ENCODE assay signal across 27 mouse cellular contexts in genomic region chr19:56296668-56297067, GRCm38 (mm10). TPM values are rescaled to one million over a fixed set of nuclear protein-coding genes. Genes with fewer than 3 reads are reported as not detected.
A peak's percentile ranks its signal among the peaks of the same experiment; 100 is the strongest.
DNase-seq lines count a peak whose midpoint lies in the region; ATAC-seq lines count a peak whose summit lies in the region.
"Had no signal": no experiment of that assay in that cellular context is flagged by ENCODE, and none has a peak within 500 bp of the region (broad histone marks: within the 10 kb centered on the region; RNA-seq: fewer than 3 reads in every experiment).

No protein-coding gene starts in this region.

- no peak for ATAC-seq in embryonic facial prominence, embryonic 13.5 days (ENCODE audit: insufficient number of reproducible peaks, insufficient read depth, low FRiP score, low TSS enrichment, low read depth)
- peak; percentile 87 for ATAC-seq in activated CD4-positive, CD25-positive, alpha-beta regulatory T cell, adult 4 months
- ATAC-seq in megakaryocyte, adult 5-6 weeks (ENCODE audit: poor library complexity, severe bottlenecking) = peak; percentile 41; the same call in 1 of the 2 replicates
- no peak for ATAC-seq in megakaryocyte progenitor cell, adult 5-6 weeks (replicated peaks; ENCODE audit: poor library complexity)
- ATAC-seq: forebrain, embryonic 16.5 days; intestine, embryonic 16.5 days had no signal

- H3K36me3 ChIP-seq in embryonic facial prominence, embryonic 13.5 days = no peaks in the 10 kb centered on the region
- H3K36me3 ChIP-seq in embryonic facial prominence, embryonic 10.5 days (replicated peaks) = no peaks in the 10 kb centered on the region
- H3K36me3 ChIP-seq: embryonic facial prominence, embryonic 12.5 days; forebrain, embryonic 12.5 days; heart, embryonic 13.5 days had no signal

- no peaks in the 10 kb centered on the region for H3K9me3 ChIP-seq in embryonic facial prominence, embryonic 13.5 days
- no peaks in the 10 kb centered on the region for H3K9me3 ChIP-seq in embryonic facial prominence, embryonic 10.5 days
- H3K9me3 ChIP-seq: embryonic facial prominence, embryonic 12.5 days; forebrain, embryonic 12.5 days; heart, embryonic 13.5 days had no signal

- H3K4me2 ChIP-seq in embryonic facial prominence, embryonic 13.5 days = no peak overlapping the region
- H3K4me2 ChIP-seq: embryonic facial prominence, embryonic 12.5 days; forebrain, embryonic 12.5 days; heart, embryonic 13.5 days; hindbrain, embryonic 14.5 days had no signal

- no peak overlapping the region for H3K27ac ChIP-seq in embryonic facial prominence, embryonic 13.5 days
- no peak overlapping the region for H3K27ac ChIP-seq in embryonic facial prominence, embryonic 10.5 days (replicated peaks)
- H3K27ac ChIP-seq: embryonic facial prominence, embryonic 12.5 days; forebrain, embryonic 12.5 days; gastrocnemius, adult 2 months; heart, embryonic 13.5 days; hindbrain, embryonic 14.5 days had no signal

- H3K4me3 ChIP-seq in embryonic facial prominence, embryonic 13.5 days = no peak overlapping the region
- no peak overlapping the region for H3K4me3 ChIP-seq in embryonic facial prominence, embryonic 10.5 days
- H3K4me3 ChIP-seq: embryonic facial prominence, embryonic 12.5 days; erythroblast, embryonic 14.5 days; forebrain, embryonic 12.5 days; gastrocnemius, adult 2 months; heart, embryonic 13.5 days had no signal

- H3K27me3 ChIP-seq in embryonic facial prominence, embryonic 13.5 days = 0 out of 2 replicates have a peak, but pooled peaks cover 15% of the 10 kb centered on the region
- H3K27me3 ChIP-seq in embryonic facial prominence, embryonic 10.5 days (replicated peaks; ENCODE audit: low read depth, poor library complexity, severe bottlenecking) = peaks cover 6% of the 10 kb centered on the region
- H3K27me3 ChIP-seq: forebrain, embryonic 12.5 days had no signal

- H3K9ac ChIP-seq in embryonic facial prominence, embryonic 13.5 days = 0 out of 2 replicates have a peak overlapping the region, but pooled peaks have one; percentile 11
- H3K9ac ChIP-seq: embryonic facial prominence, embryonic 12.5 days; forebrain, embryonic 12.5 days; heart, embryonic 13.5 days; hindbrain, embryonic 14.5 days had no signal

- WGBS in embryonic facial prominence, embryonic 13.5 days = 82% methylated on average over 9 of the region's 9 CpGs
- WGBS in embryonic facial prominence, embryonic 10.5 days = 84% methylated on average over 9 of the region's 9 CpGs

- no peak for DNase-seq in embryonic facial prominence, embryonic 10.5 days (ENCODE audit: low spot score)
- peak; percentile 21 for DNase-seq in CD4-positive, CD25-positive, alpha-beta regulatory T cell, adult 2 months (ENCODE audit: low read depth, low spot score)
- no peak for DNase-seq in cerebellum, adult 9-11 months
- no peak for DNase-seq in gastrocnemius, adult 8-10 months (ENCODE audit: low spot score in 2 of 2)
- DNase-seq: adrenal gland, adult 8-10 months; adrenal gland, postnatal 25 days; B cell, adult 2 months; gastrocnemius, adult 2 months; gastrocnemius, postnatal 25 days; heart, adult 18-20 months; heart, postnatal 14 days; heart, postnatal 4 days; kidney, adult 8-10 months had no signal

- peaks cover 33% of the 10 kb centered on the region for H3K4me1 ChIP-seq in embryonic facial prominence, embryonic 13.5 days
- H3K4me1 ChIP-seq in embryonic facial prominence, embryonic 10.5 days = peaks cover 6% of the 10 kb centered on the region; the same call in 1 of the 2 replicates

RNA-seq across cellular contexts. Expression of gene Habp2, which starts 9.7 kb away (rescaled TPM):
- 0.74 TPM in 1 of 2 replicates, not detected in the other for polyA plus RNA-seq in embryonic facial prominence, embryonic 13.5 days (2015; fragmentation: Nextera tagmentation; extraction: Ambion mirVana)
- polyA plus RNA-seq in embryonic facial prominence, embryonic 10.5 days (2016; fragmentation: Nextera tagmentation; extraction: Ambion mirVana) = not detected in 2 replicates
- polyA plus RNA-seq in activated CD4-positive, CD25-positive, alpha-beta regulatory T cell, adult 4 months (2017; shearing (Covaris generic)) = not detected
- total RNA-seq in megakaryocyte, adult 5-6 weeks (2015) = not detected in 2 replicates
- total RNA-seq in megakaryocyte, adult 5-6 weeks (2017) = not detected in 2 replicates
- not detected in 2 replicates for total RNA-seq in megakaryocyte progenitor cell, adult 5-6 weeks (2015)
- total RNA-seq in megakaryocyte progenitor cell, adult 5-6 weeks (2017) = not detected in 2 replicates
- total RNA-seq in gastrocnemius, adult 8-10 months (2022) = under 1 TPM in 1 of 4 experiments, not detected in 3; 0.16 TPM
- total RNA-seq: adrenal gland, adult 8-10 months; adrenal gland, postnatal 25 days; gastrocnemius, adult 2 months; gastrocnemius, postnatal 25 days; heart, adult 18-20 months; heart, postnatal 14 days; heart, postnatal 4 days; MEL had no signal
- polyA plus RNA-seq: brain, embryonic 14.5 days; embryonic facial prominence, embryonic 12.5 days; forebrain, embryonic 12.5 days; hindbrain, embryonic 11.5 days; hindbrain, embryonic 14.5 days had no signal

Comparison
In these comparisons a context has a peak if more than half of its experiments do, and no peak if none do; other contexts are left out.
1. ATAC-seq: peak in activated CD4-positive, CD25-positive, alpha-beta regulatory T cell, adult 4 months (single experiment) and megakaryocyte, adult 5-6 weeks (single experiment); none in embryonic facial prominence, embryonic 13.5 days (single experiment) and megakaryocyte progenitor cell, adult 5-6 weeks (single experiment).